Mouse (Mus musculus): ENCODE results near the gene Cstad. TPM values are rescaled to one million over a fixed set of nuclear protein-coding genes. Genes with fewer than 3 reads are reported as not detected.
A peak's percentile ranks its signal among the peaks of the same experiment; 100 is the strongest.

The Cstad gene
- total and polyA plus RNA-seq, 3 experiments: not detected

- TF ChIP-seq POLR2AphosphoS5 (IDR thresholded peaks at IDR 0.05; ENCODE audit: borderline replicate concordance, low read depth, low read length) (no peak), TCF12 (IDR thresholded peaks at IDR 0.05; ENCODE audit: low read depth, low read length) (no peak), ELF1 (IDR thresholded peaks at IDR 0.05; ENCODE audit: low read depth, low read length) (peak; percentile 95), NELFE (IDR thresholded peaks at IDR 0.05; ENCODE audit: low read depth, low read length) (no peak), HCFC1 (IDR thresholded peaks at IDR 0.05; ENCODE audit: low read depth, low read length) (peak; percentile 98), SMC3 (IDR thresholded peaks at IDR 0.05; ENCODE audit: low read depth, low read length) (no peak), SIN3A (IDR thresholded peaks at IDR 0.05; ENCODE audit: low read length) (peak; percentile 70), MXI1 (IDR thresholded peaks at IDR 0.05; ENCODE audit: low read depth, low read length) (peak; percentile 61), USF2 (IDR thresholded peaks at IDR 0.05; ENCODE audit: borderline replicate concordance in 1 of 2, insufficient read depth in 1 of 2, low read depth in 1 of 2, low read length in 2 of 2) (peak; percentile 56 to 81; a peak in 3 of 4 replicates), CTCF (IDR thresholded peaks at IDR 0.05 in 2 of 3, conservative IDR thresholded peaks at IDR 0.05 in 1 of 3; ENCODE audit: control insufficient read depth in 1 of 3, insufficient read depth in 1 of 3, low read depth in 2 of 3, low read length in 3 of 3, poor library complexity in 1 of 3, severe bottlenecking in 1 of 3) (no peak), POLR2AphosphoS2 (IDR thresholded peaks at IDR 0.05; ENCODE audit: low read length) (no peak), POLR2A (IDR thresholded peaks at IDR 0.05; ENCODE audit: control insufficient read depth in 1 of 2, insufficient read depth in 1 of 2, low read depth in 1 of 2, low read length in 2 of 2, poor library complexity in 1 of 2) (peak in 1 of 2 experiments; percentile 38; a peak in 1 of 4 replicates), MYB (IDR thresholded peaks at IDR 0.05; ENCODE audit: low read depth, low read length) (no peak), UBTF (IDR thresholded peaks at IDR 0.05; ENCODE audit: borderline replicate concordance, insufficient read depth, low read depth, low read length) (no peak), USF1 (IDR thresholded peaks at IDR 0.05; ENCODE audit: low read depth, low read length) (peak; percentile 95), KAT2A (conservative IDR thresholded peaks at IDR 0.05; ENCODE audit: low read depth, low read length) (peak; percentile 85), JUND (IDR thresholded peaks at IDR 0.05; ENCODE audit: low read depth, low read length) (no peak)
These were observed 3.9 kb upstream of the Cstad start (continued) for GRCm38 (mm10) chr2:30590909-30591308.

- Histone ChIP-seq H3K36me3 (ENCODE audit: control insufficient read depth in 1 of 2, insufficient read depth in 2 of 2, low read length in 2 of 2) (peaks cover 0 to 11% of the 10 kb centered on the region in 2 experiments; a peak in 2 of 4 replicates), H3K9me3 (replicated peaks; ENCODE audit: insufficient read depth, low read length) (no peaks in the 10 kb centered on the region), H3K4me3 (ENCODE audit: control insufficient read depth in 1 of 2, insufficient read depth in 1 of 2, low read depth in 2 of 2, low read length in 2 of 2) (no peak overlapping the region), H3K27ac (ENCODE audit: control insufficient read depth, low read depth, low read length) (no peak overlapping the region), H3K27me3 (ENCODE audit: control insufficient read depth in 1 of 2, insufficient read depth in 2 of 2, low read length in 2 of 2) (no peaks in the 10 kb centered on the region), H3K79me2 (ENCODE audit: control insufficient read depth, insufficient read depth, low read length, poor library complexity) (no peaks in the 10 kb centered on the region), H3K4me1 (ENCODE audit: control insufficient read depth in 1 of 2, insufficient read depth in 2 of 2, low read length in 2 of 2) (peaks cover 5 to 15% of the 10 kb centered on the region in 2 experiments), H3K9ac (ENCODE audit: control insufficient read depth, low read depth, low read length, poor library complexity, severe bottlenecking) (no peak overlapping the region)
- TF ChIP-seq CHD2 (IDR thresholded peaks at IDR 0.05; ENCODE audit: low read length): no peak
- no peak for TF ChIP-seq MAX (IDR thresholded peaks at IDR 0.05; ENCODE audit: low read length)
- TF ChIP-seq GATA1 (IDR thresholded peaks at IDR 0.05; ENCODE audit: low read depth, low read length): no peak
- TF ChIP-seq RCOR1 (IDR thresholded peaks at IDR 0.05; ENCODE audit: low read depth, low read length): no peak
- TF ChIP-seq E2F4 (IDR thresholded peaks at IDR 0.05; ENCODE audit: borderline replicate concordance, low read depth, low read length): no peak
- TF ChIP-seq USF1 (IDR thresholded peaks at IDR 0.05; ENCODE audit: low read depth, low read length): no peak
- no peak for TF ChIP-seq TBP (IDR thresholded peaks at IDR 0.05; ENCODE audit: low read depth, low read length)
- no peak for TF ChIP-seq USF2 (IDR thresholded peaks at IDR 0.05; ENCODE audit: borderline replicate concordance in 1 of 2, insufficient read depth in 1 of 2, low read depth in 1 of 2, low read length in 2 of 2)
- TF ChIP-seq ZNF384 (IDR thresholded peaks at IDR 0.05; ENCODE audit: low read depth, low read length): no peak
- no peak for TF ChIP-seq MXI1 (IDR thresholded peaks at IDR 0.05; ENCODE audit: low read depth, low read length)
- no peak for TF ChIP-seq MEF2A (IDR thresholded peaks at IDR 0.05; ENCODE audit: extremely low read depth, insufficient replicate concordance, low read depth, low read length, poor library complexity, severe bottlenecking)
- TF ChIP-seq GABPA (IDR thresholded peaks at IDR 0.05; ENCODE audit: low read depth, low read length): no peak
- no peak for TF ChIP-seq RAD21 (IDR thresholded peaks at IDR 0.05; ENCODE audit: low read depth, low read length)
- no peak for DNase-seq (ENCODE audit: low read depth, low spot score)
These were observed 2.4 kb upstream of the Cstad start for GRCm38 (mm10) chr2:30592391-30592790.

Measured in MEL (cell line).